Mouse (Mus musculus): ENCODE results near the gene Peg10.

Peg10 gene

GRCm38 (mm10) chr6:4746696-4747439 is at the start of gene Peg10, which contains the start of gene Sgce:
Gene Peg10 (plus strand): TSS chr6:4747306.
Gene Sgce (minus strand): TSS chr6:4747207.
- peak; percentile 82 to 91 for DNase-seq

GRCm38 (mm10) chr6:4701641-4702040 is 45.5 kb upstream of the Peg10 start:
- DNase-seq = no peak

- no peak for DNase-seq
These were observed 43.2 kb upstream of the Peg10 start for GRCm38 (mm10) chr6:4703908-4704307.

- DNase-seq = no peak
These were observed 40.7 kb upstream of the Peg10 start for GRCm38 (mm10) chr6:4706415-4706814.

- peak; percentile 10 to 31 for DNase-seq
These were observed 38.1 kb upstream of the Peg10 start for GRCm38 (mm10) chr6:4708971-4709370.

- no peak for DNase-seq
These were observed 30.9 kb upstream of the Peg10 start for GRCm38 (mm10) chr6:4716171-4716570.

GRCm38 (mm10) chr6:4717344-4717743 is 29.8 kb upstream of the Peg10 start:
- DNase-seq = no peak

- DNase-seq = no peak
These were observed 25.0 kb upstream of the Peg10 start for GRCm38 (mm10) chr6:4722142-4722541.

GRCm38 (mm10) chr6:4722739-4723138 is 24.4 kb upstream of the Peg10 start:
- no peak for DNase-seq

GRCm38 (mm10) chr6:4723998-4724757 is 22.9 kb upstream of the Peg10 start:
- DNase-seq = no peak

GRCm38 (mm10) chr6:4728305-4728704 is 18.8 kb upstream of the Peg10 start:
- no peak for DNase-seq

- no peak for DNase-seq
These were observed 15.4 kb upstream of the Peg10 start for GRCm38 (mm10) chr6:4731675-4732074.

GRCm38 (mm10) chr6:4733208-4733607 is 13.9 kb upstream of the Peg10 start:
- DNase-seq = no peak

GRCm38 (mm10) chr6:4736372-4736771 is 10.7 kb upstream of the Peg10 start:
- no peak for DNase-seq

GRCm38 (mm10) chr6:4738034-4738629 is 9.0 kb upstream of the Peg10 start:
- DNase-seq = no peak

GRCm38 (mm10) chr6:4738717-4739116 is 8.4 kb upstream of the Peg10 start:
- no peak for DNase-seq

- no peak for DNase-seq
These were observed 7.4 kb upstream of the Peg10 start for GRCm38 (mm10) chr6:4739522-4740355.

GRCm38 (mm10) chr6:4740511-4740910 is 6.6 kb upstream of the Peg10 start:
- peak; percentile 41 to 62 for DNase-seq

- DNase-seq = peak; percentile 28 to 49
These were observed 940 bp upstream of the Peg10 start for GRCm38 (mm10) chr6:4746036-4746695.

GRCm38 (mm10) chr6:4747677-4748505 is 785 bp downstream of the Peg10 start:
- peak; percentile 60 for DNase-seq

GRCm38 (mm10) chr6:4748506-4748961 is 1.4 kb downstream of the Peg10 start:
- DNase-seq = no peak
